Mouse (Mus musculus) lung, postnatal 0 days (tissue): ENCODE measurements around the gene Lrrc74b.

Source experiments
- CTCF ChIP-seq: IDR thresholded peaks from 2 replicates; pipeline ENCODE4 v1.5.1; 2016; ENCODE audit warnings: antibody characterized with exemption, mild to moderate bottlenecking
- EP300 ChIP-seq: IDR thresholded peaks from 2 replicates; pipeline ENCODE4 v1.6.1; 2016; ENCODE audit warnings: antibody characterized with exemption, mild to moderate bottlenecking, control low read depth

GRCm38 (mm10) chr16:17553910-17554685 is 6.9 kb downstream of the Lrrc74b start:
- TF ChIP-seq CTCF (no peak), EP300 (no peak)
